Mouse (Mus musculus) forelimb bud, embryonic 11.5 days (tissue): Measurements from ENCODE around the gene Itpkc.

Experiments
- DNase-seq: peaks from one replicate; pipeline ENCODE4 v3.0.0-alpha.2; 2012; ENCODE audit warnings: low read depth, low spot score

The Itpkc gene

GRCm38 (mm10) chr7:27165007-27165655 is 63.3 kb downstream of the Itpkc start:
- no peak for DNase-seq

GRCm38 (mm10) chr7:27164112-27164947 is 64.1 kb downstream of the Itpkc start:
- DNase-seq, result no peak

GRCm38 (mm10) chr7:27163450-27163805 is 65.0 kb downstream of the Itpkc start:
- no peak for DNase-seq

- DNase-seq, result no peak
Observed at GRCm38 (mm10) chr7:27162780-27163449, 65.5 kb downstream of the Itpkc start.

GRCm38 (mm10) chr7:27161744-27162143 is 66.7 kb downstream of the Itpkc start:
- DNase-seq, result no peak

GRCm38 (mm10) chr7:27160921-27161320 is 67.5 kb downstream of the Itpkc start:
- no peak for DNase-seq

- peak; percentile 85 for DNase-seq
Observed at GRCm38 (mm10) chr7:27159882-27160281, 68.6 kb downstream of the Itpkc start.

- DNase-seq, result no peak
Observed at GRCm38 (mm10) chr7:27159256-27159655, 69.2 kb downstream of the Itpkc start.

- DNase-seq, result no peak
Observed at GRCm38 (mm10) chr7:27158171-27158570, 70.3 kb downstream of the Itpkc start.
